Mouse (Mus musculus): ENCODE measurements around the gene D6Ertd527e. TPM values are rescaled to one million over a fixed set of nuclear protein-coding genes. Genes with fewer than 3 reads are reported as not detected.

The D6Ertd527e gene
- polyA plus RNA-seq, 1 experiment = 0.09 TPM

- no peak overlapping the region for H3K27ac ChIP-seq (ENCODE audit: insufficient read depth, low read depth, low read length)
- H3K36me3 ChIP-seq (ENCODE audit: control insufficient read depth, insufficient read depth, low read length) = no peaks in the 10 kb centered on the region
- DNase-seq = no peak
- no peaks in the 10 kb centered on the region for H3K4me1 ChIP-seq (ENCODE audit: control insufficient read depth, insufficient read depth, low read length)
- WGBS = 88% methylated on average over 1 of the region's 1 CpGs
- no peak overlapping the region for H3K4me3 ChIP-seq (ENCODE audit: insufficient read depth, low read depth, low read length)
- no peak for TF ChIP-seq CTCF (conservative IDR thresholded peaks at IDR 0.05; ENCODE audit: insufficient read depth, insufficient read length, low read depth, low read length)
- no peak for TF ChIP-seq POLR2A (IDR thresholded peaks at IDR 0.05; ENCODE audit: low read depth, low read length)
- H3K27me3 ChIP-seq (replicated peaks; ENCODE audit: control insufficient read depth, insufficient read depth, low read length) = no peaks in the 10 kb centered on the region
Observed at GRCm38 (mm10) chr6:87111493-87111892, 6.9 kb downstream of the D6Ertd527e start.

GRCm38 (mm10) chr6:87112125-87112524 lies 7.6 kb downstream of the D6Ertd527e start:
- WGBS = 90% methylated on average over 6 of the region's 6 CpGs
- Histone ChIP-seq H3K27ac (ENCODE audit: insufficient read depth, low read depth, low read length) (no peak overlapping the region), H3K4me3 (ENCODE audit: insufficient read depth, low read depth, low read length) (no peak overlapping the region), H3K4me1 (ENCODE audit: control insufficient read depth, insufficient read depth, low read length) (no peaks in the 10 kb centered on the region), H3K36me3 (ENCODE audit: control insufficient read depth, insufficient read depth, low read length) (no peaks in the 10 kb centered on the region), H3K27me3 (replicated peaks; ENCODE audit: control insufficient read depth, insufficient read depth, low read length) (no peaks in the 10 kb centered on the region)
- TF ChIP-seq CTCF (conservative IDR thresholded peaks at IDR 0.05; ENCODE audit: insufficient read depth, insufficient read length, low read depth, low read length) = no peak
- no peak for TF ChIP-seq POLR2A (IDR thresholded peaks at IDR 0.05; ENCODE audit: low read depth, low read length)
- DNase-seq = no peak

GRCm38 (mm10) chr6:87115981-87116380 lies 11.4 kb downstream of the D6Ertd527e start:
- Histone ChIP-seq H3K4me3 (ENCODE audit: insufficient read depth, low read depth, low read length) (no peak overlapping the region), H3K27ac (ENCODE audit: insufficient read depth, low read depth, low read length) (no peak overlapping the region), H3K36me3 (ENCODE audit: control insufficient read depth, insufficient read depth, low read length) (no peaks in the 10 kb centered on the region), H3K4me1 (ENCODE audit: control insufficient read depth, insufficient read depth, low read length) (no peaks in the 10 kb centered on the region), H3K27me3 (replicated peaks; ENCODE audit: control insufficient read depth, insufficient read depth, low read length) (no peaks in the 10 kb centered on the region)
- no peak for DNase-seq
- 73% methylated on average over 2 of the region's 2 CpGs for WGBS
- TF ChIP-seq POLR2A (IDR thresholded peaks at IDR 0.05; ENCODE audit: low read depth, low read length) = no peak
- no peak for TF ChIP-seq CTCF (conservative IDR thresholded peaks at IDR 0.05; ENCODE audit: insufficient read depth, insufficient read length, low read depth, low read length)

GRCm38 (mm10) chr6:87116596-87116995 lies 12.1 kb downstream of the D6Ertd527e start:
- 87% methylated on average over 7 of the region's 7 CpGs for WGBS
- Histone ChIP-seq H3K4me3 (ENCODE audit: insufficient read depth, low read depth, low read length) (no peak overlapping the region), H3K27me3 (replicated peaks; ENCODE audit: control insufficient read depth, insufficient read depth, low read length) (no peaks in the 10 kb centered on the region), H3K4me1 (ENCODE audit: control insufficient read depth, insufficient read depth, low read length) (no peaks in the 10 kb centered on the region), H3K27ac (ENCODE audit: insufficient read depth, low read depth, low read length) (no peak overlapping the region), H3K36me3 (ENCODE audit: control insufficient read depth, insufficient read depth, low read length) (no peaks in the 10 kb centered on the region)
- TF ChIP-seq CTCF (conservative IDR thresholded peaks at IDR 0.05; ENCODE audit: insufficient read depth, insufficient read length, low read depth, low read length) (no peak), POLR2A (IDR thresholded peaks at IDR 0.05; ENCODE audit: low read depth, low read length) (no peak)
- DNase-seq = no peak

DNA sequence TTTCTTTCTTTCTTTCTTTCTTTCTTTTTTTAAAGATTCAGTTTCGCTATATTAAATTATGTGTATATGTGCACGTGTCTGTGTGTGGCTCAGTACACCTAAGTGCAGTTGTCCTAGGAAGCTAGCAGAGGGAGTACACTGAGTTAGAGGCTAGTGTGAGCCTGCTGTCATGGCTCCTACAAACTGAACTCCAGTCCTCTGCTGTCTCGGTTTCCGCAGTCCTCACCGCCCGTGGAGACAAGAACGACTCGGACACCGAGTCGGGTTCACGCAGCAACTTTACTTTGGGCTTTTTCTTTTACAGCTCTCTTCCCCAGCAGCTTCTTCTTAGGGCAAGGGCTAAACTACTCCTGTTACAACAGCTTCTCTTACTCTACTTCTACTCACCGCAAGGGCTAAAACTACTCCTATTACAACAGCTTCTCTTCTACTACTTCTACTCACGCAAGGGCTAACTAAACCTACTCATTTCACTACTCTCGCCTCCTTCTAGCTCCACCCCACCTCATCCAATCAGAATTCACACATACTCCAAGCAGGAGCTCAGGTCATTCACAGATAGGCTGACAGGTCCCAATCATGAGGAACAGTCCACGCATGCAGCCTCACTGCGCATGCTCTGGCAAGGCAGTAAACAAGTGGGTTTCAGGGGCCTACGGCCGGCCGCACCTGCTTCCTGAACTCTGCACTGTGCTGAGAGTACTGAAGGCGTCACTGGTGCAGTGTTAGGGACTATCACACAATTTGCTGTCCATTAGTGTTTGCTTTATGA lies 14.7 kb downstream of the D6Ertd527e start:
- no peak for DNase-seq
- WGBS = 62% methylated on average over 20 of the region's 20 CpGs
- Histone ChIP-seq H3K4me3 (ENCODE audit: insufficient read depth, low read depth, low read length) (no peak overlapping the region), H3K36me3 (ENCODE audit: control insufficient read depth, insufficient read depth, low read length) (no peaks in the 10 kb centered on the region), H3K27me3 (replicated peaks; ENCODE audit: control insufficient read depth, insufficient read depth, low read length) (no peaks in the 10 kb centered on the region), H3K4me1 (ENCODE audit: control insufficient read depth, insufficient read depth, low read length) (no peaks in the 10 kb centered on the region), H3K27ac (ENCODE audit: insufficient read depth, low read depth, low read length) (no peak overlapping the region)
- TF ChIP-seq CTCF (conservative IDR thresholded peaks at IDR 0.05; ENCODE audit: insufficient read depth, insufficient read length, low read depth, low read length) (no peak), POLR2A (IDR thresholded peaks at IDR 0.05; ENCODE audit: low read depth, low read length) (no peak)

DNA sequence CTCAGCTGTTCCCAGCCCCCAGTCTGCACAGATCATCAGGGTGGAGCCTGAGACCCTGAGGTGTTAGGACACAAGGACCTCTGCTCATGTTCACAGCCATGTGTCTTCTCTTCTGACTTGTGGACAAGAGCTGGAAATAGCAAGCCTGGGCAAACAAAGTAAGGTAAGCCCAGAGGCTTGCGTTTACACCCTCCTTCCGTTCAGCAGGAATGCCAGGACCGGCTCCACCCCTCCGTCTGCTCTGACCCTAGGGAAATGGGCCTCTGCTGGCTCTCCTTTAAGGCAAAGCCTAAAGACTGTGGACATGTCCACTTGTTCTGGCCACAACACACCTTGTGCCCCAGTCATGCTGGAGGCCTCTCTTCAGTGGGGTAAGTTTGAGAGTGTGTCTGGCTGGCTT lies 15.4 kb downstream of the D6Ertd527e start:
- Histone ChIP-seq H3K4me1 (ENCODE audit: control insufficient read depth, insufficient read depth, low read length) (no peaks in the 10 kb centered on the region), H3K4me3 (ENCODE audit: insufficient read depth, low read depth, low read length) (no peak overlapping the region), H3K27me3 (replicated peaks; ENCODE audit: control insufficient read depth, insufficient read depth, low read length) (no peaks in the 10 kb centered on the region), H3K36me3 (ENCODE audit: control insufficient read depth, insufficient read depth, low read length) (no peaks in the 10 kb centered on the region), H3K27ac (ENCODE audit: insufficient read depth, low read depth, low read length) (no peak overlapping the region)
- WGBS = 59% methylated on average over 4 of the region's 4 CpGs
- TF ChIP-seq POLR2A (IDR thresholded peaks at IDR 0.05; ENCODE audit: low read depth, low read length) = no peak
- TF ChIP-seq CTCF (conservative IDR thresholded peaks at IDR 0.05; ENCODE audit: insufficient read depth, insufficient read length, low read depth, low read length) = no peak
- DNase-seq = no peak

- Histone ChIP-seq H3K4me1 (ENCODE audit: control insufficient read depth, insufficient read depth, low read length) (no peaks in the 10 kb centered on the region), H3K4me3 (ENCODE audit: insufficient read depth, low read depth, low read length) (no peak overlapping the region), H3K27me3 (replicated peaks; ENCODE audit: control insufficient read depth, insufficient read depth, low read length) (no peaks in the 10 kb centered on the region), H3K27ac (ENCODE audit: insufficient read depth, low read depth, low read length) (no peak overlapping the region), H3K36me3 (ENCODE audit: control insufficient read depth, insufficient read depth, low read length) (no peaks in the 10 kb centered on the region)
- WGBS = 89% methylated on average over 6 of the region's 6 CpGs
- no peak for DNase-seq
- peak; percentile 9; the same call in 1 of the 2 replicates for TF ChIP-seq CTCF (conservative IDR thresholded peaks at IDR 0.05; ENCODE audit: insufficient read depth, insufficient read length, low read depth, low read length)
- no peak for TF ChIP-seq POLR2A (IDR thresholded peaks at IDR 0.05; ENCODE audit: low read depth, low read length)
Observed at GRCm38 (mm10) chr6:87120661-87121060, 16.1 kb downstream of the D6Ertd527e start.
